Mouse (Mus musculus): Measurements from ENCODE around the gene Nrxn1. TPM values are rescaled to one million over a fixed set of nuclear protein-coding genes. Genes with fewer than 3 reads are reported as not detected.

Nrxn1 gene
- total RNA-seq, 2 experiments from 2014 or later, result 1.9 to 2.6 TPM

DNA sequence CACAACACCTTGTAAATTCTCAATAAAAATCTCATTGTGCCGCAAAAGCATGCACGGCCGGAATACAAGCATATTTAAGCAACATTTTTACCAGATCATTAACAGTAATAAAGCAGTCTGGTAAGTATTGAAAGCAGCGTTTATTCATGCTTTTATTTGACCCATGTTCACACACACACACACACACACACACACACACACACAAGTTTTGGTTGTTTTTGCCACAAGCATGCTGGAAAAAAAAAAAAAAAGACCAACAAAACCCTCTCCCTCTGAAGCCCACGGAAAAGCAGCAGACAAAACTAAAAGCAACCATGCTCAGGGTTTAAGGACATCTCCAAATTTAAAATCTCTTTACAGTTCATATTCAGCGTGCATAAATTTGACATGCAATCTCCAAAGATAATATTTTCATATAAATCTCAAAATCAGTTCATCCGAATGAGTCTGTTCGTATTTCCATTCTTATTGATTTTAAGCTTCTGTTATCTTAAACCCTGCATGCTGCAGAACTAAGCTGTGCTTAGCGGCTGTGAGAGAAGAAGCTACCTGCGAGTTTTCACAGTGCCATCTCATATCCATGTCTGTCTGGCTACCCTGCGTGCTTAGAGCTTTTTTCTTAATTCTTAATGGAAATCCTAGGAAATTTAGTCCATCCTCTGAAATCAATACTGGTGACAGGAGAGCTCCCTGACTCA lies 1005.1 kb downstream of the Nrxn1 start:
- no peak for DNase-seq

DNA sequence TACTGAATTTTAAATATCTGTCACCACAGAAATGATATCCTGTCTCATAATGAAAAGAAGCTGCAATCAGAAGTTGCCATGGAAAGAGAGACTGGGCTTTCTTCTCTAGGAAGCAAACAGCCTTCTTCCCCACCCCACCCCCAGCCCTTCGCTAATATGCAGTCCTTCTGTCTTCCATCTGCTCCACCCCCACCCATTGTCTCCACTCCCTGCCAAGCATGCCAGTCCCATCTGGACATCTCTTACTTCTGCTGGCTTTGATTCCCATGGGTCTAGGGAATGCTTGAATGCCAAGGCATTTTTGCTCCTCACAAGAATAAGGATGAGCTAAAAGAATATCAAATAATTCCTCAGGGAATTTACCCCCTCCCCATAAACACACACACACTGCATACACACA lies 1006.0 kb downstream of the Nrxn1 start:
- DNase-seq, result no peak

DNA sequence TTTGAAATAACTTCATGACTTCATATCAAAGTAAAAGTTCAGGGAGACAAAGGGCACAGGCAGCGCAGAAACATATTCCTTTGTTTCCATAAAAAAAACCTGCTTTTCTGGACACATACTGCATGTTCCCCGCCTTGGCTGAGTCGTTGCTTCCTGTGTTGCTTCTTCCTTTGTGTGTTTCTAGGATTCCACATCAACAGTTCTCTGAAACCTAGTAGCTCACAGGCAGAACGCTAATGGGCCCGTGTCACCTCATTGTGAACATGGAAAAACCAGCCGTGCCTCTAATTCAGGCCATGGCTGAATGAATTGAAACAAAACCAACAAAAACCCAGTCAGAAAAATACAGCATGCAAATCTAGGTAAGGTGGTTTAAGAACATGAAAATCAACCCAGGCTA lies 1013.9 kb downstream of the Nrxn1 start:
- no peak for DNase-seq

DNA sequence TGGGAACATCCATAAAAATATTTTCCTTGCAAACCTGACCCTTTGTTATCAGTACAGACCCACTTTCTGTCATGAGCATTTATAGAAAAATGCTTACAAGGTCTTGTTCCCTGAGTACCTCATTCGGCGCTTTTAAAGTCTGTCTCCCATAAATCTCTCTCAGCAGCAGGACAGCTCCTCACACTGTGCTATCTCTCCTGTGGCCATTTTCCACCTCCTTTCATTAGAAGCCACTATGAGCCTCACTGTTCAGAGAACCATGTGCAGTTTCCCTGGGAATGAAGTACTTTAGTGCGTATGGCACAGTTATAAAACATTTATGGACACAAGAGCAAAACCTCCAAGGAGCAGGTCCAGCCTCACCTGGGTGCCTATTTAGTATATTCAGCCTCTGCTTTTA lies 1014.4 kb downstream of the Nrxn1 start:
- no peak for DNase-seq

DNA sequence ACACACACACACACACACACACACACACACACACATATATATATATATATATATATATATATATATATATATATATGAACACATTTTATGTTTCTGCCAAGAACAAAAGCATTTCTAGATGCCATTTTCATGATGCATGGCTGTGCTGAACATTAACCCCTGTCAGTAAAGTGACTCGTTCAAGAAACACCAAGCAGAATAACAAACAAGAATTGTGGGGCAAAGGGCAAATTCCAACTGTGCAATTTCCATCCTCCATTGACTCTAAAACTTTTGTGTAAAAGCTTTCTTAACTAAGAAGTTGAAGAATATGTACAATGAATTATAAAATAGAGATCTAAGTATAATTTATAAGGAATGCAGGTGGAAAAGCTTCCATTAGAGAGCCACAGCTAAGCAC lies 1030.0 kb downstream of the Nrxn1 start:
- DNase-seq, result no peak

DNA sequence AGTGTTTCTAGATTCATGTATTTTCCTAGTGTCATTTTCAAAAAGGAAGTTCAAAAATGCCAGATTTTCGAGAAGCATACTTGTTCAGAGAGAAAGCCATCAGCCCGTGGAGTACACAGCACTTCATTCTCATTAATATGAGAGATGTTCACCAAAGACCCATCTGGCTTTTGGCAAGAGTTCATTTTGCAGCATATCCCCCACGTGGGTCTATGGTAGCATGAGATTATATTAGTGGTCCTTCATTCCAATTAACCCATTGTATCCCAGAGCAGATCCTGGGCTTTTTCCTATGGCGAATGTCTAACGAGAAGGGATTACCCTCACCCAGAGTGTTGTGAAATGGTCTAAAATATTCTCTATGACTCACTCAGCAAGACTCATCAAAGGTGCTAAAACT lies 1032.0 kb downstream of the Nrxn1 start:
- no peak for DNase-seq

DNA sequence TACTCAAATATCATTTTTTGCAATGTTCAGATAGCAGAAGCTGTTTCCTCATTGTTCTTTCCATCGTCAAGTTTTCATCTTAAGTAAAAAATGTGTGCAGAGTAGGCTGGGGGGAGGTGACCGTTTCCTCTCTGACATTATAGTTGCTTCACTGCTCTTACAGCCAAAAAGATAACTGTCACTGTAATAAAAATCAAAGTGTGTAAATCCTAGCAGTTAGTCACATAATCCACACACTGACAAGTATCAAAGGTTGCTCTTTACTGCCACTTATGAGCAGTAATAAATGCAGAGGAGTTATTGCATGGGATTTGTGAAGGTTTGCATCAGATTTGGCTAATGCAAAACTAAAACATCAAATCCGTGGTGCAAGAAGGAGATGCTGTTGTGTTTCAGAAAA lies 1032.7 kb downstream of the Nrxn1 start:
- no peak for DNase-seq

DNA sequence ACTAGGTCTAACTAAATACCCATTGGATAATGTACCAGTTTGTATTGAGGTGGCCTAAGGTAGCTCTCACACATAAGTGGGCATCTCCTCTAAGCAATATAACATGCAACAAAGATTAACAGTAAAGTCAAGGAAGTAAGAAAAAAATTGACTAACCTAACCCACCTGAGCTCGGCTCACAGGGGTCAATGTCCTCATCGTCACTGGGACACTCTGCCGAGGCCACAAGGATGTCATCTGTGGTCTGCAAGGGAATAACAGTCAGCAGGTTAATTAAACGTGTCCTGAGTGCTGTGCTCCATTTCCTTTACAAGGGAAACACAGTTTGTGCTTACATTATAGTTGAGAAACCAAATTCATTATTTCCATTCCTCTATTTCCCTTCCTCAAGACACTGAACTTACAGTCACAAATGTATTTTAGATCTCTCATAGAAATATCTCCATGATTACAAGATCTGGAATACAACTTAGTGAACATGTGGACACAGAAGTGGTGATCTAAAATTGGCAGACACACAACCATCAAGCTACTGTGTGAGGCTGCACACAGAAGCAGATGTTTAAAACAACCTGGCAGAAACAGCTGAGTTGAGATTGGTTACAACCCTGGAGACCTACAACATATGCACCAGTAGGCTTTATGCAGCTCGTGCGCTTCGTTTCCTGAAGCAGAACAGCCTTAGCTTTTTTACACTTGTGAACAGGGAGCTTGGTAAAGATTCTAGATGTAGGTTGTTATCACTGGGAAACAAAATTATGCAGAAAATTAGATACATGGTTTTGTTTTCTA lies 1033.4 kb downstream of the Nrxn1 start:
- DNase-seq, result no peak

DNA sequence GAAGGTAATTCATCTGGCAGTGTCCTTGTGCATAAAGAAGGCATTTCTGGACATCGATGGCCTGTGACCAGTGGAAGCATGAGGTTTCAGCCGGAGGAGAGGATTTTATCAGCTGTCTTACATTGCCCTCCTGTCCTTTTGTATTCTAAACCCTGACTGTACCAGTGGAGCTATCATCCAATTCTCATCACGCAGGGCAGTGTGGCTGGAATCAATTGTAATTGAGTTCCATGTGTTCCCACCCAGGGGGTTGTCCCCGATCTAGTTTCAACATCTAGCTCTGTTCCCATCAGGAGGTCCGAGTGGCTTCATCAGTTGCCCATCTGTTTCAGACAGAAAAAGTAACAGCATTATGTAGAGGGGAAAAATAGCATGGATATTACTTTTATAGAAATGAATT lies 1038.6 kb downstream of the Nrxn1 start:
- DNase-seq, result no peak

DNA sequence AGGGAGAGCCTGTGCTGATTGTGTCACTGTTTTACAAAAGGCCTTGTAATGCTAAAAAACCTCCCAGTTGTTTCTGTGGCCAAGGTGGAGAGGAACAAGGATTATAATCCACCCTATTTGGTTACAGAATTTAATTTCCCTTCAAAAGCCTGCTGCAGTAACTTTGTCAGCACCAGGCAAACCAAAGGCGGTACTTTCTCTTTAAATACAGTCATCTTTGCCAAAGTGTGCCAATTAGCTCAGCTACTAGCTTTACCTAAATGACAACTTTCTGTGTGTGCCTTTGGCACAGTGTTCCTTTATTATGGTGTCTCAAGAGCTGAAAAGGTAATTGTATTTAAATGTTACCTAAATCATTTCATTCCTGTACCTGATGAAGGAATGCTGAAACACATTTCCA lies 1053.6 kb downstream of the Nrxn1 start:
- DNase-seq, result no peak

DNA sequence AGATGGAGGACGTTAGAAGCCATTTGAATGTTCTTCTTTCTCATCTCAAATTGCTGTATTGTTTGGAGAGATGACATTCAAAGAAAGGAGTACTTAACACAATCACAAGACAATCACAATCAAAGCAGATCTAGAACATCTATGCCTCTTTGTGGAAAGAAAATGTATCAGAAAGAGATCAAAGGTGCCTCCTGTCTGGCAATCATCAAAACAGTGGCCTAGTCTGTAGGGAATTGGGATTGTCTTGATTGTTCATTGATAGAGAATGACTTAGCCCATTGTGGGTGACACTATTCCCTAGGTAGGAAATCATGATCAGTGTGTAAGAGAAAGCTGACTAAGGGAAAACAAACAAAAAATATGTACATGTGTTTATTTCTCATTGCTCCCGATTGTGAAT lies 1060.5 kb downstream of the Nrxn1 start:
- no peak for DNase-seq

DNA sequence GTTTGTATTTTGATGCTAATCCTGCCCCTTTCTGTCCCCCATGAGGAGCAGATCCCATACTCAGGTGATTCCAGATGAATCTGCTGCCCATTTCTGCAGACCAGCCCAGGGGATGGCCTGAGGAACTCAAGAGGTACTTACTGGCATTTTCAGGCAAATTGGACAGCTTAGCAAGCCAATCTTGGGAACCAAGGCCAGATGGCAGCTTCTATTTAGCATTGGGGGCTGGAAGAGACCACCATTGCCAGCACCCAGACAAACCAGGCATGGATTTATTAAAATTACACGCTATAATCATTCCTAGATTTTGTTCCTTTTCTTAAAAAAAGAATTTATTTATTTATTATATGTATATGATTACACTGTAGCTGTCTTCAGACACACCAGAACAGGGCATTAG lies 1076.2 kb downstream of the Nrxn1 start:
- no peak for DNase-seq

DNA sequence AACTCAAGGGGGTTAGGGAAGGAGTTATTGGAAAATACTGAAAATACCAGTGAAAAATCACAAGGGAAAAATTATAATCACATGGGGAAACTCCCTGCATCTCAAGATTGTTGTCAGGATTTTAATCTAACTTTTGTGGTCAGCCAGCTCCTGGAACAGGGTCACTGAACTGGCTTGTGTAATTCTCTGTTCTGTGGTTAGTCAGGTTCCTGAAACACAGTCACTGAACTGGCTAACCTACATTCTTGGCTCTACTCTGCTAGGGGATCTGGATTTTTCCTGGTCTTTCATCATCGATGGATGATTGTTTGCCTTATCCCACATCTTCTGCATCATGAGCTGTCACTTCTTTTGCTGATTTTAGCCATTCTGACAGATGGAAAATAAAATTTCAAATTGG lies 1081.1 kb downstream of the Nrxn1 start:
- no peak for DNase-seq

DNA sequence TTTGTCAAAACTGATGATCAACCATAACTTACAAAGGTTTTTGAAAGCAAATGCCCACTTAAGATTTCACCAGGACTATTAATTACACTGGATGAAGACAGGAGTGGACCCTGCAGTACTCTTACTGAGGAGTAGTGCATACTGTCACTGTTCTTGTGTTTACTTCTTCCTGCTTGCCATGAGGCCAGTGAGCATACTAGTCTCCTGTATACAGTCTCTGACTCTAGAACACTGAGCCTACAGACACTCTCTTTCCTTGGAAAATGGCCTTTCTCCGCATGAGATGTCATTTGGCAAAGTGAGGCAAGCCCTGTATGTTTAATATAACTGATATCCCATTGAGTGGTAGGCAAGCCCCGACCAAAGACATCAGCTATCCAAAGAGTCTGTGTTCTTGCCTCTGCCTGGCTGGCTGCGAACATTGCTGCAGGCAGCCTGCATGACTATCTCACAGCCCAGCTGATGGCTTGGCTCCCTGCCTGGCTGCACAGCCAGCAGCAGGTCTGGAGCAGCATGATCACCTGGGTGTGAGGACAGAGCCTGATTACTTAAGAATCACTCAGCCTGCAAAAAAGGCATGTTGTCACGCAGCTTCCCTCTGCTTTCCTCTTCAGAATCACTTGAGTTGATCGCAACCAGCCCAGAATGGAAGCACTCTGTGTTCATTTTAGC lies 1085.3 kb downstream of the Nrxn1 start:
- DNase-seq, result peak; percentile 13 to 18

DNA sequence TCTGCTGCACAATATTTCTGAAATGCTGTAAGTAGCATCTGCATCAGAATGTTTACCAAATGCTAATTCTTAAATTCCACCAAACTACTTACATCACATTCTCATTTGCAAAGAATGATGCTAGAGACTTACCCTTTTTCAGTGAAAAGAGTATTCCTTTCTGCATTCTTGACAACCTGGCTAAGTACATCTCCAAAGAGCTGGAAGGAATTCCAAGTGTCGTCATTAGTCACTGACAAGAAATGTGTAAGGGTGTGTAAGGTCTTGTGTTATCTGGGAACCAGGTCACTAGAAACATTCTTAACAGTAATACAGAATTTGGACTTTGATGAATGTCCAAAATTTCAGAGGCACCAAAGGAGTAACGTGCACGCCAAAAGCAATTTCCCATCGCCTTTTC lies 1102.2 kb downstream of the Nrxn1 start:
- DNase-seq, result no peak

Small RNA genes within 50 kb of the gene (microRNA-seq; reads per million reads assigned to microRNA genes)
- 0 reads per million in 2 experiments for gene Gm24510
- 0 reads per million in 2 experiments for gene Gm27475
- 0 reads per million in 2 experiments for gene Gm47307

All from heart, adult 18-20 months (tissue).